Mouse (Mus musculus): ENCODE measurements at regions not wholly inside any gene's neighbourhood (a gene's known extent, or its start where the extent isn't known, plus 50 kb on each side); places are given as distances from the start of the nearest gene placed in this dataset.

DNA sequence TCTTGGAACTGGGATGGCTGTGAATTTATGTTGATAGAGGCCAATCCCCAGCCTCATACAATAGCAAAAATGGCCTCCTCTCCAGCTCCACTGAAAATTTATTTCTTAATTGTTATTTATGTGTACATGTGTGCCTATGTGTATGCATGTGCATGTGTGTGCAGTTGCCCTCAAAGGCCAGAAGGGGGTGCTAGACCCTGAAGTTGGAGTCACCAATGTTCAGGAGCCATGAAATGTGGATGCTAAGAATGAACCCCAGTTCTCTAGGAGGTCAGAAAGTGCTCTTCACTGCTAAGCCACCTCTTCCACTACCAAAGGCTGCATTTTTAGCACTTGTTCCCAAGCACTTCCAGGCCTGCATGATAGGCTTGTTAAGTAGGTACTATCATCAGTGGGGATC is 73.8 kb downstream of the Hoxc4 start:
- TF ChIP-seq MAFK (IDR thresholded peaks at IDR 0.05; ENCODE audit: insufficient read depth, low read depth, low read length) (no peak), ZC3H11A (IDR thresholded peaks at IDR 0.05; ENCODE audit: borderline replicate concordance, low read depth, low read length) (0 out of 2 replicates have a peak, but pooled peaks have one; percentile 7)
- no peak overlapping the region for H3K27ac ChIP-seq (ENCODE audit: insufficient read depth, low read depth, low read length, poor library complexity, severe bottlenecking)
- no peaks in the 10 kb centered on the region for H3K36me3 ChIP-seq (ENCODE audit: control insufficient read depth, insufficient read depth, low read length, poor library complexity, severe bottlenecking)
- no peak overlapping the region for H3K4me3 ChIP-seq (ENCODE audit: insufficient read depth in 1 of 2, low read depth in 1 of 2, low read length in 2 of 2, poor library complexity in 1 of 2, severe bottlenecking in 1 of 2)
- H3K4me1 ChIP-seq (ENCODE audit: control insufficient read depth in 2 of 2, insufficient read depth in 2 of 2, low read length in 2 of 2, poor library complexity in 1 of 2), result no peaks in the 10 kb centered on the region
- H3K9ac ChIP-seq (ENCODE audit: insufficient read depth, low read depth, low read length, poor library complexity, severe bottlenecking), result no peak overlapping the region
- no peaks in the 10 kb centered on the region for H3K9me3 ChIP-seq (ENCODE audit: control insufficient read depth, insufficient read depth, low read depth, low read length)
- in situ Hi-C loops (cut with MboI; ENCODE audit: low sequenced_read_pairs in 2 of 2, unreplicated experiment in 2 of 2), result no loop called here
- DNase-seq (ENCODE audit: low read depth, low spot score), result no peak

DNA sequence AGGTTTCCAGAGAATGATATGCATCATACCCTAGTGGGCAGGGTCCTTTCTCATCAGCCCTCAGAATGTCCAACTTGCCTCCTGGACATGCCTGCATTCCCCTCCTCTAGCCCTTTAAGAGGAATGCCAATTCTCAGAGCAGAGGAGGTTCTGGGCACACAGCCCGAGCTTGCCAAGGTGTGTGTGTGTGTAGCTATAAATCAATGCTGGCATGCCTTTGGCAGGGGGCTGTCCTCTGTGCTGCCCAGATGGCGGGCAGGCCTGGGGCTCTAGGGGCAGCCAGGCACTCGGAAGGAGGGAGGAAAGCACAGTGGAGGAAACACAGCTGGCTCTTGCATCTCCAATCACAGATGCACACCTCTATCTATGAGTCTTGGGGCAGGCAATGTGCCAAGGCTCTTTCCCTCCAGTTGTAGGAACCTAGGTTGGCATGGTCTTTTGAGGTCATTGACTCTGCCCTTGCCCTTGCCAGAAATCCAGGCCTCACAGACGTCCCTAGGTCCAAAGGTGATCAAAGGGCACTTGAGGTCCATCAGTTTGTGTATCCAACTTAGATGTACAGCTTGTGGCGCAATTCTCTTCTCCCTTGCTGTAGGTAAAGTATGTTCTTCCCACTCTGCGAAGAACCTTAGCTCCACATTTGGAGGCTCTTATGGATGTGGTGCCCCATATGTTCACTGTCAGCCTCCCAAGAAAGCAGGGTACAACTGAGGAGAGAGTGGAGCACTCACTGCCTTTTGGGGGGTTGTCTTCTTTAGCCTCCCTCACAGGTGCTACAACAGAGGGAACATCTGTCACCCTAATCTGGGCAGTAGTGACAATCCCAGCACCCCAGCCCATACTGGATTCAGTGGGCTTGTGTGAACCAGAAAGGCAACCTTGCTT is 71.8 kb downstream of the Hoxc4 start:
- Histone ChIP-seq H3K9me3 (ENCODE audit: control insufficient read depth, insufficient read depth, low read depth, low read length) (no peaks in the 10 kb centered on the region), H3K9ac (ENCODE audit: insufficient read depth, low read depth, low read length, poor library complexity, severe bottlenecking) (no peak overlapping the region)
- in situ Hi-C loops (cut with MboI; ENCODE audit: low sequenced_read_pairs in 2 of 2, unreplicated experiment in 2 of 2), result no loop called here

DNA sequence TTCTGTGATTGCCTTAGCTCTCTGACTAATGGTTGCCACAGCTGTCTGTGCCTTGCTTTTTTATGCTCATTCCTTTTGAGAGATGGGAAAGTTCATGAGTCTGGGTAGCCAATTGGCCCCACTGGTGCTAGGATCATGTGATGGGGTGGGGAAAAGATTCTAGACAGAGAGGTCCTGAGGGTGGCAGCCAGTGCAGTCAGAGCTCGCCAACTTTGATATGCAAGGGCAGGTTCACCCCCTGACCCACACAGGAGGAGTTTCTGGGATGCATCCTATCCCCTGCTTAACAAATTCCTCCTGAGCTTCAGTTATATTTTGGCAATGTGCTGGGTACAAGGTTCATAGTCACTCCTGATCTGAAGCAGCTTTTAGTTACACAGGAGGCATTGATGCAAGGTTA is 71.1 kb downstream of the Hoxc4 start:
- H3K4me1 ChIP-seq (ENCODE audit: control insufficient read depth in 2 of 2, insufficient read depth in 2 of 2, low read length in 2 of 2, poor library complexity in 1 of 2), result no peaks in the 10 kb centered on the region
- H3K36me3 ChIP-seq (ENCODE audit: control insufficient read depth, insufficient read depth, low read length, poor library complexity, severe bottlenecking), result no peaks in the 10 kb centered on the region
- no peak overlapping the region for H3K9ac ChIP-seq (ENCODE audit: insufficient read depth, low read depth, low read length, poor library complexity, severe bottlenecking)
- in situ Hi-C loops (cut with MboI; ENCODE audit: low sequenced_read_pairs in 2 of 2, unreplicated experiment in 2 of 2), result no loop called here
- H3K27ac ChIP-seq (ENCODE audit: insufficient read depth, low read depth, low read length, poor library complexity, severe bottlenecking), result no peak overlapping the region
- H3K9me3 ChIP-seq (ENCODE audit: control insufficient read depth, insufficient read depth, low read depth, low read length), result no peaks in the 10 kb centered on the region
- DNase-seq (ENCODE audit: low read depth, low spot score), result no peak
- TF ChIP-seq ZC3H11A (IDR thresholded peaks at IDR 0.05; ENCODE audit: borderline replicate concordance, low read depth, low read length) (no peak), HCFC1 (IDR thresholded peaks at IDR 0.05; ENCODE audit: borderline replicate concordance, insufficient read depth, low read length) (no peak), CHD2 (IDR thresholded peaks at IDR 0.05; ENCODE audit: low read depth, low read length) (no peak), MAFK (IDR thresholded peaks at IDR 0.05; ENCODE audit: insufficient read depth, low read depth, low read length) (no peak), ZNF384 (IDR thresholded peaks at IDR 0.05; ENCODE audit: low read depth, low read length) (no peak)
- H3K4me3 ChIP-seq (ENCODE audit: insufficient read depth in 1 of 2, low read depth in 1 of 2, low read length in 2 of 2, poor library complexity in 1 of 2, severe bottlenecking in 1 of 2), result no peak overlapping the region

More for the DNA sequence above, 71.8 kb downstream of the Hoxc4 start:
- DNase-seq (ENCODE audit: low read depth, low spot score), result no peak
- TF ChIP-seq ZC3H11A (IDR thresholded peaks at IDR 0.05; ENCODE audit: borderline replicate concordance, low read depth, low read length) (no peak), HCFC1 (IDR thresholded peaks at IDR 0.05; ENCODE audit: borderline replicate concordance, insufficient read depth, low read length) (no peak), CHD2 (IDR thresholded peaks at IDR 0.05; ENCODE audit: low read depth, low read length) (no peak), ZNF384 (IDR thresholded peaks at IDR 0.05; ENCODE audit: low read depth, low read length) (no peak), MAFK (IDR thresholded peaks at IDR 0.05; ENCODE audit: insufficient read depth, low read depth, low read length) (no peak)
- Histone ChIP-seq H3K27ac (ENCODE audit: insufficient read depth, low read depth, low read length, poor library complexity, severe bottlenecking) (no peak overlapping the region), H3K4me1 (ENCODE audit: control insufficient read depth in 2 of 2, insufficient read depth in 2 of 2, low read length in 2 of 2, poor library complexity in 1 of 2) (no peaks in the 10 kb centered on the region), H3K36me3 (ENCODE audit: control insufficient read depth, insufficient read depth, low read length, poor library complexity, severe bottlenecking) (no peaks in the 10 kb centered on the region), H3K4me3 (ENCODE audit: insufficient read depth in 1 of 2, low read depth in 1 of 2, low read length in 2 of 2, poor library complexity in 1 of 2, severe bottlenecking in 1 of 2) (no peak overlapping the region)

DNA sequence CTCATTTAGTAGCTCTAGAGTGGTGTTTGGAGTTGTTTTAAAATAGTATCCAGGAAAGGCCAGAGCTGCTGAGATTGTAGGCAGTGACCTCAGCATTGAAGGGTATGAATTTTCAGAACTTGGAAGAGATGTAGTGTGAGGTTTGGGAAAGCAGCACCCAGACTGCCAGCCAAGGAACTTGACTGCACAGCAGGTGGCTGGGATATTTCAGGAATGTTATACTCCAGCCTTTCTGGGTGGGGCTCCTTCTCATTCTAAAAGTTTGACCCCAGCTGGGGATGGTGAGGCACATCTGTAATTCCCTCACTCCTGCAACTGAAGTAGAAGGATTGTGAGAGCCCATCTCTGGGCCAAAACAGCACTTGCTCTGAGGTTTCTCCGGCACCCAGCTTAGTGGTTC is 70.7 kb downstream of the Hoxc4 start:
- no peak for DNase-seq (ENCODE audit: low read depth, low spot score)
- in situ Hi-C loops (cut with MboI; ENCODE audit: low sequenced_read_pairs in 2 of 2, unreplicated experiment in 2 of 2), result no loop called here
- no peaks in the 10 kb centered on the region for H3K36me3 ChIP-seq (ENCODE audit: control insufficient read depth, insufficient read depth, low read length, poor library complexity, severe bottlenecking)
- TF ChIP-seq MAFK (IDR thresholded peaks at IDR 0.05; ENCODE audit: insufficient read depth, low read depth, low read length) (no peak), HCFC1 (IDR thresholded peaks at IDR 0.05; ENCODE audit: borderline replicate concordance, insufficient read depth, low read length) (no peak), CHD2 (IDR thresholded peaks at IDR 0.05; ENCODE audit: low read depth, low read length) (no peak), ZC3H11A (IDR thresholded peaks at IDR 0.05; ENCODE audit: borderline replicate concordance, low read depth, low read length) (no peak), ZNF384 (IDR thresholded peaks at IDR 0.05; ENCODE audit: low read depth, low read length) (no peak)
- H3K9me3 ChIP-seq (ENCODE audit: control insufficient read depth, insufficient read depth, low read depth, low read length), result no peaks in the 10 kb centered on the region
- no peaks in the 10 kb centered on the region for H3K4me1 ChIP-seq (ENCODE audit: control insufficient read depth in 2 of 2, insufficient read depth in 2 of 2, low read length in 2 of 2, poor library complexity in 1 of 2)
- no peak overlapping the region for H3K4me3 ChIP-seq (ENCODE audit: insufficient read depth in 1 of 2, low read depth in 1 of 2, low read length in 2 of 2, poor library complexity in 1 of 2, severe bottlenecking in 1 of 2)
- no peak overlapping the region for H3K27ac ChIP-seq (ENCODE audit: insufficient read depth, low read depth, low read length, poor library complexity, severe bottlenecking)
- no peak overlapping the region for H3K9ac ChIP-seq (ENCODE audit: insufficient read depth, low read depth, low read length, poor library complexity, severe bottlenecking)
